Mouse (Mus musculus): ENCODE measurements around the gene Tma16.

DNA sequence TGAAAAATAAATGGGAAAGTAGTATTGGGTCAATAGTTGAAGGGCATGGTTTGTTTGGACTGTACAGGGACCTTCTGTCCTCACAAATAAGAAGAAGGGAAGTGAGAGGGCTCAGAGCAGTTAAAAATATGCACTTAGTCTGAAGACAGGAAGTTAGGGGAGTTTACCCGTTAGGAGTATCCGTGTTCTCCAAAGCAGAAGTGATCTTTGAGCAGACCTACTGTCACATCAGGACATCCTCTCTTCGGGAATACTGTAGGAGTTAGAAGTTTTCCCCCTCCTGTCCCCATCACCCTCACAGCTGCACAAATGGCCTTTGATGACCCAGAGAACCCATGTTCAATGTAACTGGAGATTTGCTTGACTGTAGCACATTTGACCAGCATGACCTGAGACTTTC is 48.4 kb downstream of the Tma16 start:
- no peak for TF ChIP-seq POLR2A (IDR thresholded peaks at IDR 0.05; ENCODE audit: borderline replicate concordance, insufficient read depth, low read length)
- no peak for TF ChIP-seq CTCF (IDR thresholded peaks at IDR 0.05; ENCODE audit: borderline replicate concordance, insufficient read depth, low read depth, low read length)

Measured in cerebellum, adult 2 months (tissue).